Mouse (Mus musculus) forebrain, embryonic 13.5 days (tissue): ENCODE results near the gene Dnajc16. TPM values are rescaled to one million over a fixed set of nuclear protein-coding genes. Genes with fewer than 3 reads are reported as not detected.

Experiments
- ATAC-seq: fragments of 200-750 bp; cut with Nextera tagmentation; 2 replicates; pipeline ENCODE4 v1.8.0; 2017
- H3K27ac ChIP-seq: fragments of 300-500 bp; sonication (generic); 2 replicates; pipeline ENCODE4 v1.5.1; 2015; ENCODE audit warnings: inconsistent platforms, mild to moderate bottlenecking, moderate library complexity
- H3K27me3 ChIP-seq: fragments of 300-500 bp; sonication (generic); 2 replicates; pipeline ENCODE4 v1.6.1; 2015; ENCODE audit warnings: mild to moderate bottlenecking, inconsistent platforms
- H3K36me3 ChIP-seq: fragments of 300-500 bp; sonication (generic); 2 replicates; pipeline ENCODE4 v1.6.1; 2015; ENCODE audit warnings: mild to moderate bottlenecking, inconsistent platforms; ENCODE audit not compliant: poor library complexity, severe bottlenecking
- H3K4me1 ChIP-seq: fragments of 300-500 bp; sonication (generic); 2 replicates; pipeline ENCODE4 v1.6.1; 2015; ENCODE audit warnings: inconsistent platforms
- H3K4me2 ChIP-seq: fragments of 300-500 bp; sonication (generic); 2 replicates; pipeline ENCODE4 v1.6.1; 2015; ENCODE audit warnings: inconsistent platforms, mild to moderate bottlenecking, moderate library complexity
- H3K4me3 ChIP-seq: fragments of 300-500 bp; sonication (generic); 2 replicates; pipeline ENCODE4 v1.5.1; 2015; ENCODE audit warnings: mild to moderate bottlenecking, inconsistent platforms
- H3K9ac ChIP-seq: fragments of 300-500 bp; sonication (generic); 2 replicates; pipeline ENCODE4 v1.6.1; 2015; ENCODE audit warnings: mild to moderate bottlenecking, inconsistent platforms
- H3K9me3 ChIP-seq: fragments of 300-500 bp; sonication (generic); replicated peaks from 2 replicates; pipeline ENCODE4 v1.6.1; 2016; ENCODE audit warnings: inconsistent platforms
- WGBS: fragments of 180-500 bp; shearing (Covaris S2); methylation state at CpG from one replicate; pipeline ENCODE4 v1.1.7; 2015; 5-methylcytosine and 5-hydroxymethylcytosine counted together
- polyA plus RNA-seq: library from polyadenylated mRNA; unstranded; fragments of >200 nt; fragmentation: Nextera tagmentation; extraction: Ambion mirVana; gene quantifications from 2 replicates; pipeline ENCODE4 v1.2.1, GENCODE M21; 2015

Gene Dnajc16
- polyA plus RNA-seq, 1 experiment from 2014 or later, result 4.7 TPM

DNA sequence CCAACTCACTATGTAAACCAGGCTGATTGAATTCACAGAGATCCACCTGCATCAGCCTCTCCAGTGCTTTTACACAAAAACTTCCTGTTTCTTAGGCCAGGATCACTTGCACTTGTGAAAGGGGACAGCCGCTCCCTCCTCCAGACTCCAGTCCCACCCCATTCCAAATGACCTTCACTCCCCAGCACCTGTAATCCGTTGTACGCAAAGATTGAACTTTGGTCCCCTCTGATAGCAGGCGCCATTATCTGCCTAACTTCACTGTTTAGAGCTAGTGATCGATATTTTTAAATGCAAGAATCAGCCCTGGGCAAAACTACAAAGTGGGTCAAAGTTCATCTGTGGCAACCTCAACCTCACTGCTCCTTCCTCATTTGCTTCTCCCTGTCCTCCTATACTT lies 59.0 kb downstream of the Dnajc16 start:
- 83% methylated on average over 5 of the region's 5 CpGs for WGBS
- no peak overlapping the region for H3K27ac ChIP-seq
- no peak overlapping the region for H3K4me2 ChIP-seq
- peaks cover 10% of the 10 kb centered on the region for H3K4me1 ChIP-seq
- H3K9me3 ChIP-seq, result no peaks in the 10 kb centered on the region
- no peak overlapping the region for H3K4me3 ChIP-seq
- no peaks in the 10 kb centered on the region for H3K36me3 ChIP-seq
- H3K9ac ChIP-seq, result no peak overlapping the region
- peaks cover 5% of the 10 kb centered on the region; the same call in 1 of the 2 replicates for H3K27me3 ChIP-seq
- ATAC-seq, result no peak

DNA sequence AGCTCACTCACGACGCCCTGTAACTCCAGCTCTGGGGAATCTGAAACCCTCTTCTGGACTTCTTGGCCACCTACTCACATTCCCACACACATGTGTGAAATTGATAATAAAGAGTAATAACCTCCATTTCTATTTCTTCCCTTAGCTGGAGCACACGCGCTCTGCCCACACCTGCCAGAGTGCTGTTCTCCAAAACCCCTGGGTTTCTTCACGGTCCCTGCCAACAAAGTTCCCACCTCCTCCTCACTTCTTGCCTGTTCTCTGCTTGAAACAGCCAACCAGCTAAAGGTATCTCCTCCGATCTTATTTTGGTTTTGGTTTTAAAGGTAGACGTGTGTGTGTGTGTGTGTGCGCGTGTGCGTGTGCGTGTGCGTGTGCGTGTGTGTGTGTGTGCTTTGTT lies 60.3 kb downstream of the Dnajc16 start:
- Histone ChIP-seq H3K27me3 (peaks cover 6% of the 10 kb centered on the region; the same call in 1 of the 2 replicates), H3K27ac (no peak overlapping the region), H3K4me2 (no peak overlapping the region), H3K4me3 (no peak overlapping the region), H3K36me3 (no peaks in the 10 kb centered on the region), H3K9ac (no peak overlapping the region), H3K4me1 (peaks cover 10% of the 10 kb centered on the region), H3K9me3 (no peaks in the 10 kb centered on the region)
- ATAC-seq, result no peak
- WGBS, result 82% methylated on average over 13 of the region's 13 CpGs

DNA sequence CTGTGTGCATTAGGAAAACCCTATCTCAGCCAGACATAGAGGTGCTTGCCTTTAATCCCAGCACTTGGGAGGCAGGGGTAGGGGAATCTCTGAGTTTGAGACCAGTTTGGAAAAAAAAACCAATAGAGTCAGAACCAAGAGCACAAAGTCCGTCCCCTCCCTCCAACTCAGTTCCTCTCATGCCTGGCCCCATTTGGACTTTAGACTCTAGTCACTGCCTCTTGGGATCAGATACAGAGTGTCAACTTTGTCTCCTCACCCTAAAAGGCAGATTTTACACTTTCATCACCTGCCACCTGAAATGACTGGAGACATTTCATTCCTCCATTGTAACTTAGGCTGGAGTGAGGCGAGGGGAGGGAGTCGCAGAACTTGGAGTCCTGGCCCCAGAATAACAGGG lies 61.5 kb downstream of the Dnajc16 start:
- no peak for ATAC-seq
- no peaks in the 10 kb centered on the region for H3K36me3 ChIP-seq
- no peak overlapping the region for H3K27ac ChIP-seq
- peaks cover 8% of the 10 kb centered on the region; the same call in 1 of the 2 replicates for H3K27me3 ChIP-seq
- no peaks in the 10 kb centered on the region for H3K9me3 ChIP-seq
- no peak overlapping the region for H3K4me3 ChIP-seq
- H3K9ac ChIP-seq, result no peak overlapping the region
- WGBS, result 79% methylated on average over 3 of the region's 3 CpGs
- peaks cover 1% of the 10 kb centered on the region; the same call in 1 of the 2 replicates for H3K4me1 ChIP-seq
- H3K4me2 ChIP-seq, result no peak overlapping the region

DNA sequence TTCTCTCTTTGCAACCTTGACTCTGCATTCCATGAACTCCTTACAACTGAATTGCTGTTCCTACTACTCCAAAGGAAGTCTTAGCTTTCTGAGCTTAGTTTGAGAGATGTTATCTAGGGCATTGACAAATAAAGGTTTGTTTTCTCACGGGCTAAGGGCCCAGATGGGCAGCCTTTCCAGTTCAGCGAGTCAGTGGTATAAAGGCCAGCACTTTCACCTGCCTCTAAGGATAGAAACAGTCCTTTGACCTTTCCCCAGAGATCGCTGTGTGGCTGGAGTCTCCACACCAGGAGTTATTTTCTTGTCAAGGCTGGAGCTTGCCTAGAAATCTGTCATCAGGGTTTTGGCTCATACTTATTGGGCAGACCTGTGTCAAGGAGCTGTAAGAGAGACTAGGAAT lies 65.0 kb downstream of the Dnajc16 start:
- Histone ChIP-seq H3K36me3 (no peaks in the 10 kb centered on the region), H3K27ac (no peak overlapping the region), H3K9ac (no peak overlapping the region), H3K4me1 (peaks cover 24% of the 10 kb centered on the region), H3K4me2 (no peak overlapping the region), H3K27me3 (peaks cover 7% of the 10 kb centered on the region; the same call in 1 of the 2 replicates), H3K9me3 (no peaks in the 10 kb centered on the region), H3K4me3 (no peak overlapping the region)
- no peak for ATAC-seq
- 65% methylated on average over 3 of the region's 3 CpGs for WGBS

DNA sequence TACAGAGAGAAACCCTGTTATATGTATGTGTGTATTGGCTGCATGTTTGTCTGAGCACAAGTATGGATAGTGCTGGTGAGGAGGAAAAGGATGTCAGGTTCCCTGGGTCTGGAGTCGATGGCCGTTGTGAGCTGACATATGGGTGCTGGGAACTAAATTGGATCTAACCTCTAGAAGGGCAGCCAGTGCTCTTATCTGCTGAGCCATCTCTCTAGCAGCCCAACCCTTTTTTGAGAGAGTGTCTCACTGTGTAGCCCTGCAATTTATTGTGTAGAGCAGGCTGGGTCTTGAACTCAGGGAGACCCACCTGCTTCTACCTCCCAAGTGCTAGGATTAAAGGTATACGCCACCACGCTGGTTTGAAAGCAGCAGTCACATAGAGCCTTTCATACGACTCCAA lies 65.5 kb downstream of the Dnajc16 start:
- peaks cover 3% of the 10 kb centered on the region for H3K36me3 ChIP-seq
- H3K4me1 ChIP-seq, result peaks cover 25% of the 10 kb centered on the region
- H3K27ac ChIP-seq, result no peak overlapping the region
- 82% methylated on average over 5 of the region's 5 CpGs for WGBS
- no peak overlapping the region for H3K9ac ChIP-seq
- ATAC-seq, result no peak
- no peak overlapping the region for H3K4me2 ChIP-seq
- no peak overlapping the region for H3K4me3 ChIP-seq
- H3K27me3 ChIP-seq, result peaks cover 6% of the 10 kb centered on the region; the same call in 1 of the 2 replicates
- no peaks in the 10 kb centered on the region for H3K9me3 ChIP-seq

DNA sequence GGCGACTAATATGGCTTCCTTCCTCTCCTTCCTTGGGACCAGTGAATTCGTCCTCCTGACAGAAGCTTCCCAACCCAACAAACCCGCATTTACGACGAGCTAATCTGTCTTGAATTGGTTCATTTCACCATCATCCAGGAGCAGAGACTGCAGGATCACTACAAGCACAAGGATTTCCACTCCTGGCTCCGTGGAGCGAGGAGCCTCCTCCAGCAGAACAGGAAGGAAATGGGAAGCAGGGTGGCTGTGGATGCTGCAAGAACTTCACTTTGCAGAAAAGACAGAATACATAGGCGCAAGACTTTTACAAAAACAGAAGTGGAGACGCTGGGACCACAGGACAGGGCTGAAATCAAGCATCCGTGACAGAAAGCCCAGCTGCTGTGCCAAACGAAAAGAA lies 66.1 kb downstream of the Dnajc16 start:
- Histone ChIP-seq H3K27me3 (0 out of 2 replicates have a peak, but pooled peaks cover 3% of the 10 kb centered on the region), H3K4me2 (no peak overlapping the region), H3K4me3 (no peak overlapping the region), H3K36me3 (peaks cover 8% of the 10 kb centered on the region), H3K27ac (no peak overlapping the region), H3K4me1 (peaks cover 28% of the 10 kb centered on the region), H3K9ac (no peak overlapping the region), H3K9me3 (no peaks in the 10 kb centered on the region)
- no peak for ATAC-seq
- 70% methylated on average over 11 of the region's 11 CpGs for WGBS

DNA sequence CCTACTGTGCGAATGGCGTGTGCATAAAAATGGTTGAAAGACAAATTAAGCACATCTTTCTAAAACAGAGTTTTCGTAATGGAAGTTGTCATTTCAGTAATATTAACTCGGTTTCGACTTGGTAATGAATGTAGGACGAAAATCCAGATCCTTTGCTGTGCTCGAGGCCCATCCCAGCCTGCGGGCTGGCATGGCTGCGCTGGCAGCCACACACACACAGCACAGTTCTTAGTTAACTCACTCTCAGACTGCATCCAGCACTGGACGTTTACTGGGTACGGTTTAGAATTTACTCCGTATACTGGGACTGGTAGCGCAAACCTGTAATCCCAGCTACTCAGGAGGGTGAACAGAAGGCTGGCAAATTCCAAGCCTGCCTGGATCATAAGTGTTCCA lies 67.1 kb downstream of the Dnajc16 start:
- H3K4me3 ChIP-seq, result peak overlapping the region; percentile 98
- H3K27ac ChIP-seq, result no peak overlapping the region
- peak overlapping the region; percentile 98 for H3K9ac ChIP-seq
- WGBS, result 7% methylated on average over 13 of the region's 13 CpGs
- ATAC-seq, result peak; percentile 78
- no peaks in the 10 kb centered on the region for H3K9me3 ChIP-seq
- peaks cover 8% of the 10 kb centered on the region for H3K36me3 ChIP-seq
- 0 out of 2 replicates have a peak, but pooled peaks cover 3% of the 10 kb centered on the region for H3K27me3 ChIP-seq
- H3K4me2 ChIP-seq, result peak overlapping the region; percentile 96
- peaks cover 31% of the 10 kb centered on the region for H3K4me1 ChIP-seq

DNA sequence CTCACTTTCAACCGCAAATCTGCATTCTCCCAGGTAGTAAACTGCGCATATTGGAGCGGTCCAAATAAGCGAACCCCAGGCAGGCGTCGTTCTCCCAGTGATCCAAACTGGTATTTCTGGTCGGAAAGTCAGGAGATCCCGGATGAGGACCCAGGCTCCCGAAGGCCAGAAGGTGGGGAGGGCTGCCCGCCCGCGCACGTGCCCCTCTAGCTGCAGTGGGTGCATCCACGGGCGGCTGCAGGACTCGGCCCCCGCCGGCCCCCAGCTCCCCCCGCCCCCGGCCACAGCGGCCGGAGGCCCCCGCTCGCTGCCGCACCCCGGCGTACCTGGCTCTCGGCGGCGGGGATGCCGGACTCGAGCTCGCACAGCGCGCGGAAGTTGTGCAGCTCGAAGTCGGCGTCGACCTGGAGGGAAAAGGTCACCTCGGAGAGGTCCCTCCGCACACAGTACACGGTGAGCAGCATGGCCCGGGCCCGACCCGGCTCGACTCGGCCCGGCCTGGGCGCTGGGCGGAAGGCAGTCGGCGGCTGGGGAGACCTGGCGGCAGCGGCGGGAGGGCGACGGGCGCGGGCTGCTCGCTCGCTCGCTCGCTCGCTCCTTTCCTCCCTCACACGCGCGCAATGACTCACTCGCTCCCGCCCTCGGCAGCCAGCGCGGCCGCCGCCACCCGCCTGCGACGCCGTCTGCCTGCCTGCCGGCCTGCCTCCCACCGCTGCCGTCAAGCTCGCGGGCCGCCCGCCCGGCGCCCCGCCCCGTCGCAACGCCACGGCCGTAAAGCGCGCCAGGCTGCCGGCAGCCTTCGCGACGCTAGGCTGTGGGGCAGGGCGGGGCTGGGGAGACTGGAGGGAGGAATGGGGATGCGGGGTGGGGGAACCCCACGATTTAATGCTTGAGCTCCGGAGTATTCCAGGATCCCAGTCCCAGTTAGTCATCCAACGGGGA lies 67.7 kb downstream of the Dnajc16 start, which contains the start of gene Ddi2:
Gene Ddi2 (minus strand): TSS at position 689 of the 942 bp plus-strand sequence.
- H3K4me1 ChIP-seq, result peaks cover 31% of the 10 kb centered on the region
- peak; percentile 94 for ATAC-seq
- H3K27ac ChIP-seq, result peak within 1 kb of the TSS; percentile 91
- peak within 1 kb of the TSS; percentile 98 for H3K4me3 ChIP-seq
- H3K27me3 ChIP-seq, result 0 out of 2 replicates have a peak, but pooled peaks cover 3% of the 10 kb centered on the region
- peak within 1 kb of the TSS; percentile 98 for H3K9ac ChIP-seq
- no peaks in the 10 kb centered on the region for H3K9me3 ChIP-seq
- peaks cover 8% of the 10 kb centered on the region for H3K36me3 ChIP-seq
- WGBS, result under 1% methylated on average over 76 of the region's 105 CpGs
- H3K4me2 ChIP-seq, result peak within 1 kb of the TSS; percentile 96

DNA sequence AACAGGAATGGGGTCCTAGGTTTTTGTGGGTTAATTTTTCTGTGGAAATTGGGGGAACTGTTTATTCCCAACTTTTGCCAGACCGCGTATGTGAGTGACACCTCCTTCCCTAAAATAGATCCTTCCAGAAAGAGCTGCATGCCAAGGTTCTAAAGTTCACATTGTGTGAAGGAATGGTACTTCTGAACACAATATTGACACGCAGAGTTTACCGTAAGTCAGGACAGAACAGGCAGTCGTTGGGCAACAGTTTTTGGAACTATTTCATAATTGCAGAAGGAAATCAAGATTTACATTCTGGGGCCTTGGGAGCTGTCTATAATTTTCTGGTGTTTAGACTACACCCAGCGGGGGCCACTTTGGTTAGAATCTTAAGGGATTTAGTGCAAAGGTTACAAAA lies 68.8 kb downstream of the Dnajc16 start:
- 78% methylated on average over 6 of the region's 6 CpGs for WGBS
- Histone ChIP-seq H3K27ac (no peak overlapping the region), H3K36me3 (peaks cover 9% of the 10 kb centered on the region), H3K4me3 (peak overlapping the region; percentile 98), H3K4me1 (peaks cover 31% of the 10 kb centered on the region), H3K9me3 (no peaks in the 10 kb centered on the region), H3K27me3 (0 out of 2 replicates have a peak, but pooled peaks cover 3% of the 10 kb centered on the region), H3K9ac (peak overlapping the region; percentile 98), H3K4me2 (peak overlapping the region; percentile 96)
- ATAC-seq, result no peak

DNA sequence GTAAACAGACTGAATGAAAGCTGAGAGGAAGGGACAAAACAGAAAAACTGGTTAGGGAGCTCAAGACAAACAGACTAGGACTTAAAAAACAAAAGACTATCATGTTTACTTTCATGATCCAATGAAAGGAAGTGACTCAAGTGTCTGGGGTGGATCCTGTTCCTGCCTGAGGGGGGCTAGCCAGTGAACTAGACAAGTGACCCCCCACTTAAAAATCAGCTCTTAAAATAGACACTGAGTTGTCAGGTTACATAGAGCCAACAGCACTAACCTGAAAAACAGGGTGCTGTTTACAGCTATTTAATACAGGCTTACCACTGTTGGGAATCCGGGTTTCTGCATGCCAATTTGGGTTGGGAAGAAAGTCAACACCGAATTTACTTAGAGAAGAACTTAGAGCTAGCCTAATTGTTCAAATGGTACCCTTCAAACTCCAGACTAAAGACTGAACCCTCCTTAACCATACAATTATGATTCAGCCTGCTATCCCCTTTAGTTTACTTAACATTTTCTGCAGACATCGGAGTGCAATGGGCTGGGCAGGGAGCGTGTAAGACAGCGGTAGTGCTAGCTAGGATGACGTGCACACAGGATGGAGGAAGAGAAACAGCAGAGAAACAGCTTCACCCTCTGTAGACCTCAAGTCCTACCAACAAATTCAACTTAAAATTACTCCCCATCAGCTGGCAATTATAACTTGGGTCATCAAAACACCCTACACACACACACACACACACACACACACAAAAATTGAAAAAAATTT lies 69.8 kb downstream of the Dnajc16 start:
- Histone ChIP-seq H3K9ac (no peak overlapping the region), H3K4me3 (no peak overlapping the region), H3K4me2 (no peak overlapping the region), H3K27ac (no peak overlapping the region), H3K36me3 (peaks cover 11% of the 10 kb centered on the region), H3K27me3 (0 out of 2 replicates have a peak, but pooled peaks cover 3% of the 10 kb centered on the region), H3K9me3 (no peaks in the 10 kb centered on the region), H3K4me1 (peaks cover 31% of the 10 kb centered on the region)
- 91% methylated on average over 6 of the region's 6 CpGs for WGBS
- ATAC-seq, result no peak

DNA sequence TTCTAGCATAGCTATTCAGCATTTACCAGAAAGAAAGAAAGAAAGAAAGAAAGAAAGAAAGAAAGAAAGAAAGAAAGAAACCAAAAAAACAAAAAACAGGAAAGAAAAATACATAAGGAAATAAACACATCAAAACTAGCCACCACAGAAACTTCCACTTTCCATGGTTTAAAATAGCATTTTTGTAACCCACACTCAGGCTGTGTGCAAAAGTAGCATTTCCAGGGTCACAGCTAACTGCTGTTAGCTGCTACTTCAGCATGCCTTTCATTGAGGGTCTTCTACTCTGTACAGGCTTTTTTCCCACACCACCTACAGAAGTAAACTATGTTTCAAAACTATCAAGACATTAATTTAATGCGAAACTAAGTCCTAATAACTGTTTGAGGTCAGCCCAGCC lies 71.4 kb downstream of the Dnajc16 start:
- ATAC-seq, result no peak
- H3K4me1 ChIP-seq, result peaks cover 31% of the 10 kb centered on the region
- H3K27me3 ChIP-seq, result no peaks in the 10 kb centered on the region
- H3K9me3 ChIP-seq, result no peaks in the 10 kb centered on the region
- H3K9ac ChIP-seq, result no peak overlapping the region
- no peak overlapping the region for H3K27ac ChIP-seq
- H3K4me2 ChIP-seq, result no peak overlapping the region
- H3K4me3 ChIP-seq, result no peak overlapping the region
- WGBS, result 97% methylated on average over 1 of the region's 1 CpGs
- peaks cover 11% of the 10 kb centered on the region for H3K36me3 ChIP-seq

DNA sequence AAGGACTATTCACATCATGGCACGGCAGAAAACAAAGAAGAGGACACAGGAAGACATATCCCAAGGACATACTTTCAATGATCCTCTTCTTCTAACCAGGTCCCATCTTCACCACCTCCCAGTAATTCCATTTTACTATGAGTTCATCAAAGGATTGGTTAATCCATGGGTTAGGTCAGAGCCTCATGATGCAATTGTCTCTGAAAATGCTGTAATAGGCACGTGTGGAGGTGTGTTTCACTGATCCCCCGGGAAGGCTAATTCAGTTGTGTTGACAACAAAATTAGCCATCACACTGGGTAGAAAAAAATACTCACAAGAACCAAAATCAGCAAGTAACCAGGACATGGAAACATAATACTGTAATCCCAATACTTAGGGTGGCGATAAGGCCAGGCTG lies 73.1 kb downstream of the Dnajc16 start:
- H3K4me1 ChIP-seq, result peaks cover 25% of the 10 kb centered on the region
- no peak for ATAC-seq
- H3K9me3 ChIP-seq, result no peaks in the 10 kb centered on the region
- H3K27ac ChIP-seq, result no peak overlapping the region
- H3K9ac ChIP-seq, result no peak overlapping the region
- no peaks in the 10 kb centered on the region for H3K27me3 ChIP-seq
- no peak overlapping the region for H3K4me3 ChIP-seq
- no peak overlapping the region for H3K4me2 ChIP-seq
- WGBS, result 86% methylated on average over 4 of the region's 4 CpGs
- H3K36me3 ChIP-seq, result peaks cover 16% of the 10 kb centered on the region
